Mouse (Mus musculus) bone marrow macrophage, adult 2 months (primary cell): ENCODE data around the gene Slc15a5. TPM values are rescaled to one million over a fixed set of nuclear protein-coding genes. Genes with fewer than 3 reads are reported as not detected.
"Not testable (repeated sequence)": the region's sequence is repeated elsewhere in the genome, so short reads cannot be mapped to it uniquely, and the experiment has no call there.

Experiments
- H3K27ac ChIP-seq: 2 replicates; pipeline ENCODE4 v1.5.1; 2012; ENCODE audit warnings: low read depth, low read length; ENCODE audit not compliant: insufficient read depth
- H3K4me1 ChIP-seq: 2 replicates; pipeline ENCODE4 v1.6.1; 2012; ENCODE audit warnings: low read length; ENCODE audit not compliant: control insufficient read depth, insufficient read depth
- H3K4me3 ChIP-seq: 2 replicates; pipeline ENCODE4 v1.5.1; 2012; ENCODE audit warnings: mild to moderate bottlenecking, low read length, moderate library complexity; ENCODE audit not compliant: insufficient read depth
- CTCF ChIP-seq: IDR thresholded peaks from 2 replicates; pipeline ENCODE4 v1.5.1; 2012; ENCODE audit warnings: low read depth, mild to moderate bottlenecking, low read length, moderate library complexity
- POLR2A ChIP-seq: IDR thresholded peaks from 2 replicates; pipeline ENCODE4 v1.6.1; 2012; ENCODE audit warnings: mild to moderate bottlenecking, low read depth, low read length, borderline replicate concordance
- polyA plus RNA-seq: library from polyadenylated mRNA; stranded (reverse); fragments of >200 nt; gene quantifications from 2 replicates; pipeline ENCODE4 v1.2.4, GENCODE M21; 2012; ENCODE audit not compliant: missing spikeins, insufficient read depth, insufficient read length

The Slc15a5 gene
- not detected in 2 replicates for polyA plus RNA-seq

DNA sequence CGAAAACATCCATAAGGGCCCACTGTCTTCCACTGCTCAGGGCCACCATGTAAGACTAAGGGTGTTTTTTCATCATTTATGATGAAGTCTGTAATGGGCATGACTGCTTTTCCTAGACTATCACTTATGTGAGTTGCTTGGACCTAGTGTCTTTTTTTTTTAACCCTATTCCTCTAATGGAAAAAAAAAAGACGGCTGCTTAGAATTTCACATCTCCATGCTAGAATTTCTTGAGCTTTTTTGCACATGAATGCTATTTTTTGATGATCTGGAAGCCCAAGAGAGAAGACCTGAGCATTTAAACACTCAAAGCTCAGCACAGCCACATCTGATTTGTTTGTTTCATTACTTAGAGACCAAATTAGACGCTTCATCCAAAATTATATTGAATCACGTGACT is at the start of gene Slc15a5:
Gene Slc15a5 (minus strand): TSS at position 101 of the 400 bp plus-strand sequence.
- TF ChIP-seq POLR2A (no peak), CTCF (no peak)

GRCm38 (mm10) chr6:138128392-138129335 is 48.9 kb upstream of the Slc15a5 start:
- H3K27ac ChIP-seq = no peak overlapping the region
- peaks cover 6% of the 10 kb centered on the region for H3K4me1 ChIP-seq
- no peak overlapping the region for H3K4me3 ChIP-seq
- no peak for TF ChIP-seq CTCF
- no peak for TF ChIP-seq POLR2A

More for the DNA sequence above, at the start of gene Slc15a5:
- Histone ChIP-seq H3K4me1 (peaks cover 5% of the 10 kb centered on the region; the same call in 1 of the 2 replicates), H3K4me3 (no peak within 1 kb of the TSS), H3K27ac (no peak within 1 kb of the TSS)

DNA sequence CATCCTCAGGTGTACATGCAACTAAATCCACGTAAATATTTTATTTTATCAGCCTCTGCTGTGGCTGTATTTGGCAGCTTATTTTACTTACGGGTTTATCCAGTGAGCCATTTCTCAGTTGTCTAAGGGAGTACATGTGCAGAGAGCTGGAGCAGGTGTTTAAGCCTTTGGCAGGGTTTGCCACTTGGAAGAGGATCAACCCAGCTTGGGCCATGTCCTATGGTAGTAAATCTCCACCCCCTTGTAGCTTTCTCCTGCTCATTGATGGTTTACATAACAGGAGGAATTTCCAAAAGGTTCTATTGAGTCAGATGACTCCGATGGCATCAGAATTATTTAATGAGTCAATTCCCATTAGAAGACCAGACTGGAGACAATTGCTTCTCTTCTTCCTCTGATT is 37.8 kb upstream of the Slc15a5 start:
- no peaks in the 10 kb centered on the region for H3K4me1 ChIP-seq
- TF ChIP-seq CTCF (no peak), POLR2A (no peak)
- no peak overlapping the region for H3K27ac ChIP-seq
- no peak overlapping the region for H3K4me3 ChIP-seq

GRCm38 (mm10) chr6:138104559-138104958 is 24.8 kb upstream of the Slc15a5 start:
- Histone ChIP-seq H3K27ac (no peak overlapping the region), H3K4me3 (no peak overlapping the region), H3K4me1 (no peaks in the 10 kb centered on the region)
- TF ChIP-seq CTCF (no peak), POLR2A (no peak)

GRCm38 (mm10) chr6:138102940-138103339 is 23.2 kb upstream of the Slc15a5 start:
- TF ChIP-seq POLR2A (no peak), CTCF (no peak)
- no peak overlapping the region for H3K27ac ChIP-seq
- no peak overlapping the region for H3K4me3 ChIP-seq
- H3K4me1 ChIP-seq = no peaks in the 10 kb centered on the region

DNA sequence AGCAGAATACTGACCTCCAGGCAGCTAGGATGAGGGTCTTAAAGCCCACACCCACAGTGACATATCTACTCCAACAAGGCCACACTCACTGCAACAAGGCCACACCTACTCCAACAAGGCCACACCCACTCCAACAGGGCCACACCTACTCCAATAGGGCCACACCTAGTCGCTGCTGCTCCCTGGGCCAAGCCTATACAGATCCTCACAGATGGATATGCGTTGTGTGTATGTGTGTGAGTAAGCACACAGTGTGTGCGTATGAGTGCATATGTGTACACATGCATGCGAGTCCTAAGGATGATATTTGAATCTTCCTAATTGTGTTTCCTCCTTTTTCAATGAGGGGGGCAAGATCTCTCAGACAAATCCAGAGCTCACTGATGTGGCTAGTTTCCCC is 22.1 kb upstream of the Slc15a5 start:
- Histone ChIP-seq H3K4me3 (no peak overlapping the region), H3K4me1 (no peaks in the 10 kb centered on the region), H3K27ac (no peak overlapping the region)
- TF ChIP-seq POLR2A (no peak), CTCF (no peak)

DNA sequence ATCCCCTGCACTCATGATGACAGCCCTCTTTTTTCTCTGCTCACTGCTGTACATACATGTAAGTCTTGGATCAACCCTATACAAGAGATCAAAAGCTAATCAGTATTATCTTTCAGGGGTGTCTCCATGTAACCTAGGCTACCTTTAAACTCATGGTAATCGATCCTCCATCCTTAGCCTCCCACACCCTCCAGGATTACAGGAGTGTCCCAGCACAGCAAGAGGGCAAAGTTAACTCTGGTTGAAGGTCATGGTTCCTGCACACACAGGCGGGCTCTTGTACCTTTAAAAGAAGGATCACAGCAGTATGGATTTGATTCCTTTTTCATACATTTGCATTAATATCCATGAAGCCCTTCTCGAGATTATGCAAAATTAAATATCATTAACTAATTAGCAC is 19.9 kb upstream of the Slc15a5 start:
- H3K4me1 ChIP-seq = peaks cover 6% of the 10 kb centered on the region
- H3K27ac ChIP-seq = no peak overlapping the region
- TF ChIP-seq CTCF (no peak), POLR2A (no peak)
- no peak overlapping the region for H3K4me3 ChIP-seq

DNA sequence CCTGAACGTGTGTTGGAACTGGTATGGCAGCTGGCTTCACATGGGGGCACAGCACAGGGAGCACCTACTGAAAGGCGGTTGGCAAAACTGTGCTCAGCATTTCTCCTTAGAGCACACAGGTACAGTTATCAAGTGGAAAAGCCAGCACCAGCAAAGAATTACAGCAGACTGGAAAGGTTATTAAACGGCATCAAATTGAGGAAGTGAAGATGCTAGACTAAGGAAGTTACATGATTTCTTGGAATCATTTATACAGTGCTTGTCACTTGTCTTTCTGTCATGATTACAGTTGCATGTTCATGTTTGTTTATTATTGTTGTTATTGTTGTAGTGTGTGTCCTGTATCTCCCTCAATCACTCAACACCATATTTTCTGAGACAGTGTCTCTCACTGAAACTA is 15.3 kb upstream of the Slc15a5 start:
- Histone ChIP-seq H3K4me3 (no peak overlapping the region), H3K27ac (no peak overlapping the region), H3K4me1 (peaks cover 6% of the 10 kb centered on the region)
- no peak for TF ChIP-seq POLR2A
- no peak for TF ChIP-seq CTCF

- H3K27ac ChIP-seq = no peak overlapping the region
- no peak overlapping the region for H3K4me3 ChIP-seq
- H3K4me1 ChIP-seq = peaks cover 6% of the 10 kb centered on the region
- TF ChIP-seq POLR2A (no peak), CTCF (no peak)
Measured at GRCm38 (mm10) chr6:138092432-138092831, 12.7 kb upstream of the Slc15a5 start.

DNA sequence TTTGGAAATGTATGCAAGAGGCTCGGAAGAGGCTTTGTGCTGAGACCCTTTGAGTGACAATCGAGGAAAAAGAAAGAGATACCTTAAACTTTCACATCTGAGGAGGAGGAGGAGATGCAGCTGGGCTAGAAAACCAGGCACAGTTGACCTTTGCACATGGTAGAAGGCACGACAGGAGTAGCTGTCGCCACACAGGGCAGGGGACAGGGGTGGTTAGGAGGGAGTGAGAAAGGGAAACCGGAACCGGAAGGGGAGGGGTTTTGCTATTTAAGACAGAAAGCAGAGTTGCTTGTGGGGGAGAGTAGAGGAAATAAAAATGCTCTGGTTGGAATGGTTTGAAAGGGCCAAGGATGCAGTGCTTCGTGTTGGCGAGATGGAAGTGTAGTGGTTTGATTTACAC is 9.4 kb upstream of the Slc15a5 start:
- Histone ChIP-seq H3K27ac (no peak overlapping the region), H3K4me1 (peaks cover 4% of the 10 kb centered on the region; the same call in 1 of the 2 replicates), H3K4me3 (no peak overlapping the region)
- TF ChIP-seq CTCF (no peak), POLR2A (no peak)

DNA sequence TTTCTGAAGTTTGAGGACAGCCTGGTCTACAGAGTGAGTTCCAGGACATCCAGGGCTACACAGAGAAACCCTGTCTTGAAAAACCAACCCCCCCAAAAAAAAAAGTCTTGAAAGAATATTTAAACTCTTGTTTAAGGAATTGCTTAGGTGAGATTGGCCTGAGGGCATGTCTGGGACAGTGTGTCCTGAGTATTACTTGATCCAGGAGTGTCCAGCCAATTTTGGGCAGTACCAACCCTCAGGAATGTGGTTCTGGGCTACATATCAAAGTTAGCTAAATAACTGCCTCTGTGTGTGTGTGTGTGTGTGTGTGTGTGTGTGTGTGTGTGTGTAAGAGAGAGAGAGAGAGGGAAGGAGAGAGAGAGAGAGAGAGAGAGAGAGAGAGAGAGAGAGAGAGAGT is 6.7 kb upstream of the Slc15a5 start:
- not testable (repeated sequence) for H3K27ac ChIP-seq, H3K4me3 ChIP-seq, H3K4me1 ChIP-seq
